Mouse (Mus musculus): ENCODE results near the gene Diras1. TPM values are rescaled to one million over a fixed set of nuclear protein-coding genes. Genes with fewer than 3 reads are reported as not detected.
"Not testable (repeated sequence)": the region's sequence is repeated elsewhere in the genome, so short reads cannot be mapped to it uniquely, and the experiment has no call there.

Gene Diras1
- polyA plus RNA-seq, 1 experiment: 0.25 TPM

DNA sequence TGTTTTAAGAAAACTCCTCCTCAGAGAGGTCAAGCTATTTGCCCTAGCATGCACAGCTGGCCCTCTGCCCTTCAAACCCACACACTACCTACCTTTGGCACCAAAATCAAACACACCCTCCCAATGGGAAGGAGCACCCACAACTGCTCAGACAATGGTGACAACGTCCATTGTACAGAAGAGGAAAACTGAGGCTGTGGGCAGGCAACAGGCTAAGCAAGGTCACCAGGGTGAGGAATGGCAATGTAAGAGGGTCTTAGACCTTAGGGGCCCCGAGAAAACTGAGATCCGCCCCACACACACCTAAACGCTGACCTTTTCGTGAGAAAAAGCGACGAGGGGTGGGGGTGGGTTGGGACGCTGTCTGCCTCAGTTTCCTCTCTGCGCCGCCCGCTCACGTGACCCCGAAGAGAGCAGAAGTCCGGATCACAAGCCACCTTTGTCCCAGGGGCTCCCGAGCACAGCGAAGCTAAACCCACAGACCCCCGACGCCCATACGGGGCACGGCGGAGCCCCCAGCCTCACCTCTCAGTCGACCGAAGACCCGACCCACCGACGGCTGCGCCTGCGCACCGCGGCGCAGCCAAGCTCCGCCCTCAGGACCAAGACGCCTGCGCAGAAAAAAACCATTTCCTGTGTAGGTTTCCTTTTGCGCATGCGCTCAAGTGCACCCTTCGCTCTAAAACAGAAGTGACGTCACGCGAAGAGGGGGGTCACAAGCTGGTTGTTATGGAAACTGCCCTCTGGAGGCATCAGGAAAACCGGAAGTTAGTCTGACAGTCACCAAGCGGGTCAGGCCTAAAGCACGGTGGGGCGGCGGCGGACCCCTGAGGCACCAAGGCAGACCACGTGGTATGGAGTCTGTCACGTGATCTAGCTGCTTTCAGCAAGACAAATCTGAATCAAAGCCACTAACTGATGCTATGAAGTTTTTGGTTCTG is 34.4 kb upstream of the Diras1 start, which contains the start of gene Sgta:
TSS of gene Sgta (minus strand) at position 579 of the 941 bp plus-strand sequence.
- peak; percentile 100 for DNase-seq
- Histone ChIP-seq H3K27me3 (replicated peaks; ENCODE audit: control insufficient read depth, insufficient read depth, low read length) (no peaks in the 10 kb centered on the region), H3K4me3 (ENCODE audit: insufficient read depth, low read depth, low read length) (peak within 1 kb of the TSS; percentile 72), H3K4me1 (ENCODE audit: control insufficient read depth, insufficient read depth, low read length) (peaks cover 6% of the 10 kb centered on the region; the same call in 1 of the 2 replicates), H3K27ac (ENCODE audit: insufficient read depth, low read depth, low read length) (peak within 1 kb of the TSS; percentile 53; the same call in 1 of the 2 replicates), H3K36me3 (ENCODE audit: control insufficient read depth, insufficient read depth, low read length) (no peaks in the 10 kb centered on the region)
- under 1% methylated on average over 48 of the region's 48 CpGs for WGBS
- TF ChIP-seq CTCF (conservative IDR thresholded peaks at IDR 0.05; ENCODE audit: insufficient read depth, insufficient read length, low read depth, low read length): no peak
- TF ChIP-seq POLR2A (IDR thresholded peaks at IDR 0.05; ENCODE audit: low read depth, low read length): no peak

GRCm38 (mm10) chr10:81058896-81059295 is 33.4 kb upstream of the Diras1 start:
- H3K4me3 ChIP-seq (ENCODE audit: insufficient read depth, low read depth, low read length): no peak overlapping the region; the same call in 1 of the 2 replicates
- TF ChIP-seq POLR2A (IDR thresholded peaks at IDR 0.05; ENCODE audit: low read depth, low read length): no peak
- TF ChIP-seq CTCF (conservative IDR thresholded peaks at IDR 0.05; ENCODE audit: insufficient read depth, insufficient read length, low read depth, low read length): no peak
- H3K27me3 ChIP-seq (replicated peaks; ENCODE audit: control insufficient read depth, insufficient read depth, low read length): no peaks in the 10 kb centered on the region
- H3K4me1 ChIP-seq (ENCODE audit: control insufficient read depth, insufficient read depth, low read length): peaks cover 6% of the 10 kb centered on the region; the same call in 1 of the 2 replicates
- DNase-seq: no peak
- H3K36me3 ChIP-seq (ENCODE audit: control insufficient read depth, insufficient read depth, low read length): no peaks in the 10 kb centered on the region
- no peak overlapping the region for H3K27ac ChIP-seq (ENCODE audit: insufficient read depth, low read depth, low read length)
- WGBS: 58% methylated on average over 6 of the region's 6 CpGs

- Histone ChIP-seq H3K4me3 (ENCODE audit: insufficient read depth, low read depth, low read length) (no peak overlapping the region), H3K27ac (ENCODE audit: insufficient read depth, low read depth, low read length) (no peak overlapping the region)
These were observed 32.1 kb upstream of the Diras1 start for GRCm38 (mm10) chr10:81057406-81058130.

DNA sequence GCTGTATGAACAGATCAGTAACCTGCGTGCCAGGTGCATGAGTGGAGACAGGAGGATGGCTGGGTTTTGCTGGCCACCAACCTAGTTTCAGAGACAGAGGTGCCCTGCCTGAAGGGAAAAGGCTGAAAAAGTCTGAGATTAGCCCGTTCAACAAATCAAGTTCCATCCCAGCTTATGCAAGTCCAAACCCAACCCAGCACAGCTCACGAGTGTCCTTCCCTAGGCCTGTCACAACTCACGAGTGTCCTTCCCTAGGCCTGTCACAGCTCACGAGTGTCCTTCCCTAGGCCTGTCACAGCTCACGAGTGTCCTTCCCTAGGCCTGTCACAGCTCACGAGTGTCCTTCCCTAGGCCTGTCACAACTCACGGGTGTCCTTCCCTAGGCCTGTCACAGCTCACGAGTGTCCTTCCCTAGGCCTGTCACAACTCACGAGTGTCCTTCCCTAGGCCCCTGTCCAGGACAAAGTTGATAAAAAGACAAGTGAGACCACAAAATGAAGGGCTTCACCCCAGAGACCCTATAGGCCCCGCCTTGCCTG is 30.4 kb upstream of the Diras1 start:
- 82% methylated on average over 11 of the region's 11 CpGs for WGBS

More at GRCm38 (mm10) chr10:81057406-81058130, 32.1 kb upstream of the Diras1 start:
- peak; percentile 27 for DNase-seq
- TF ChIP-seq POLR2A (IDR thresholded peaks at IDR 0.05; ENCODE audit: low read depth, low read length): no peak
- TF ChIP-seq CTCF (conservative IDR thresholded peaks at IDR 0.05; ENCODE audit: insufficient read depth, insufficient read length, low read depth, low read length): no peak
- WGBS: 77% methylated on average over 23 of the region's 23 CpGs
- no peaks in the 10 kb centered on the region for H3K36me3 ChIP-seq (ENCODE audit: control insufficient read depth, insufficient read depth, low read length)
- peaks cover 6% of the 10 kb centered on the region; the same call in 1 of the 2 replicates for H3K4me1 ChIP-seq (ENCODE audit: control insufficient read depth, insufficient read depth, low read length)
- no peaks in the 10 kb centered on the region for H3K27me3 ChIP-seq (replicated peaks; ENCODE audit: control insufficient read depth, insufficient read depth, low read length)

GRCm38 (mm10) chr10:81055169-81055568 is 29.7 kb upstream of the Diras1 start:
- Histone ChIP-seq H3K36me3 (ENCODE audit: control insufficient read depth, insufficient read depth, low read length) (no peaks in the 10 kb centered on the region), H3K4me1 (ENCODE audit: control insufficient read depth, insufficient read depth, low read length) (peaks cover 6% of the 10 kb centered on the region; the same call in 1 of the 2 replicates), H3K27me3 (replicated peaks; ENCODE audit: control insufficient read depth, insufficient read depth, low read length) (no peaks in the 10 kb centered on the region), H3K27ac (ENCODE audit: insufficient read depth, low read depth, low read length) (no peak overlapping the region), H3K4me3 (ENCODE audit: insufficient read depth, low read depth, low read length) (no peak overlapping the region)
- TF ChIP-seq POLR2A (IDR thresholded peaks at IDR 0.05; ENCODE audit: low read depth, low read length): no peak
- TF ChIP-seq CTCF (conservative IDR thresholded peaks at IDR 0.05; ENCODE audit: insufficient read depth, insufficient read length, low read depth, low read length): no peak
- 83% methylated on average over 6 of the region's 6 CpGs for WGBS
- DNase-seq: no peak

More for the DNA sequence above, 30.4 kb upstream of the Diras1 start:
- not testable (repeated sequence) for H3K4me3 ChIP-seq (ENCODE audit: insufficient read depth, low read depth, low read length); H3K4me1 ChIP-seq (ENCODE audit: control insufficient read depth, insufficient read depth, low read length); DNase-seq; H3K36me3 ChIP-seq (ENCODE audit: control insufficient read depth, insufficient read depth, low read length); H3K27me3 ChIP-seq (replicated peaks; ENCODE audit: control insufficient read depth, insufficient read depth, low read length); H3K27ac ChIP-seq (ENCODE audit: insufficient read depth, low read depth, low read length)

- H3K36me3 ChIP-seq (ENCODE audit: control insufficient read depth, insufficient read depth, low read length): peaks cover 2% of the 10 kb centered on the region; the same call in 1 of the 2 replicates
- TF ChIP-seq POLR2A (IDR thresholded peaks at IDR 0.05; ENCODE audit: low read depth, low read length): no peak
- no peak for TF ChIP-seq CTCF (conservative IDR thresholded peaks at IDR 0.05; ENCODE audit: insufficient read depth, insufficient read length, low read depth, low read length)
- WGBS: 83% methylated on average over 5 of the region's 5 CpGs
These were observed 27.1 kb upstream of the Diras1 start for GRCm38 (mm10) chr10:81052577-81052976.

More at GRCm38 (mm10) chr10:81052577-81052976, 27.1 kb upstream of the Diras1 start:
- Histone ChIP-seq H3K27me3 (replicated peaks; ENCODE audit: control insufficient read depth, insufficient read depth, low read length) (no peaks in the 10 kb centered on the region), H3K4me1 (ENCODE audit: control insufficient read depth, insufficient read depth, low read length) (no peaks in the 10 kb centered on the region), H3K4me3 (ENCODE audit: insufficient read depth, low read depth, low read length) (no peak overlapping the region), H3K27ac (ENCODE audit: insufficient read depth, low read depth, low read length) (no peak overlapping the region)
- no peak for DNase-seq
